Mouse (Mus musculus): ENCODE measurements at regions not wholly inside any gene's neighbourhood (a gene's known extent, or its start where the extent isn't known, plus 50 kb on each side); places are given as distances from the start of the nearest gene placed in this dataset.
"Not testable (repeated sequence)": the region's sequence is repeated elsewhere in the genome, so short reads cannot be mapped to it uniquely, and the experiment has no call there.

GRCm38 (mm10) chr5:18502831-18503230 lies 142.7 kb upstream of the Gnai1 start:
- DNase-seq (ENCODE audit: low spot score), result no peak

- DNase-seq (ENCODE audit: low spot score), result no peak
Observed at GRCm38 (mm10) chr5:18494305-18494704, 134.2 kb upstream of the Gnai1 start.

GRCm38 (mm10) chr5:18489709-18490108 lies 129.6 kb upstream of the Gnai1 start:
- no peak for DNase-seq (ENCODE audit: low spot score)

GRCm38 (mm10) chr5:18487076-18487772 lies 127.1 kb upstream of the Gnai1 start:
- no peak for DNase-seq (ENCODE audit: low spot score)

GRCm38 (mm10) chr5:18484376-18484775 lies 124.2 kb upstream of the Gnai1 start:
- DNase-seq (ENCODE audit: low spot score), result no peak

- no peak for DNase-seq (ENCODE audit: low spot score)
Observed at GRCm38 (mm10) chr5:18478420-18478819, 118.3 kb upstream of the Gnai1 start.

GRCm38 (mm10) chr5:18477372-18478017 lies 117.3 kb upstream of the Gnai1 start:
- no peak for DNase-seq (ENCODE audit: low spot score)

GRCm38 (mm10) chr5:18472114-18472513 lies 112.0 kb upstream of the Gnai1 start:
- no peak for DNase-seq (ENCODE audit: low spot score)

GRCm38 (mm10) chr5:18457771-18458170 lies 97.6 kb upstream of the Gnai1 start:
- DNase-seq (ENCODE audit: low spot score), result no peak

- no peak for DNase-seq (ENCODE audit: low spot score)
Observed at GRCm38 (mm10) chr5:18456196-18456595, 96.0 kb upstream of the Gnai1 start.

- not testable (repeated sequence) for DNase-seq (ENCODE audit: low spot score)
Observed at GRCm38 (mm10) chr5:18452871-18453757, 93.0 kb upstream of the Gnai1 start.

- DNase-seq (ENCODE audit: low spot score), result no peak
Observed at GRCm38 (mm10) chr5:18449261-18449660, 89.1 kb upstream of the Gnai1 start.

- DNase-seq (ENCODE audit: low spot score), result no peak
Observed at GRCm38 (mm10) chr5:18448330-18448670, 88.1 kb upstream of the Gnai1 start.

GRCm38 (mm10) chr5:18447665-18448329 lies 87.6 kb upstream of the Gnai1 start:
- no peak for DNase-seq (ENCODE audit: low spot score)

GRCm38 (mm10) chr5:18445969-18446368 lies 85.8 kb upstream of the Gnai1 start:
- peak; percentile 65 for DNase-seq (ENCODE audit: low spot score)

GRCm38 (mm10) chr5:18439986-18440385 lies 79.8 kb upstream of the Gnai1 start:
- no peak for DNase-seq (ENCODE audit: low spot score)

- DNase-seq (ENCODE audit: low spot score), result no peak
Observed at GRCm38 (mm10) chr5:18439281-18439680, 79.1 kb upstream of the Gnai1 start.

GRCm38 (mm10) chr5:18436099-18436748 lies 76.1 kb upstream of the Gnai1 start:
- DNase-seq (ENCODE audit: low spot score), result no peak

- DNase-seq (ENCODE audit: low spot score), result no peak
Observed at GRCm38 (mm10) chr5:18434245-18434644, 74.1 kb upstream of the Gnai1 start.

- no peak for DNase-seq (ENCODE audit: low spot score)
Observed at GRCm38 (mm10) chr5:18433287-18433686, 73.1 kb upstream of the Gnai1 start.

GRCm38 (mm10) chr5:18425098-18425497 lies 64.9 kb upstream of the Gnai1 start:
- no peak for DNase-seq (ENCODE audit: low spot score)

GRCm38 (mm10) chr5:18414892-18415291 lies 54.7 kb upstream of the Gnai1 start:
- DNase-seq (ENCODE audit: low spot score), result peak; percentile 13
